Mouse (Mus musculus): ENCODE data around the gene Pmepa1.

Gene Pmepa1

GRCm38 (mm10) chr2:173225906-173226305 lies 50.4 kb downstream of the Pmepa1 start:
- DNase-seq (ENCODE audit: low spot score), result no peak

DNA sequence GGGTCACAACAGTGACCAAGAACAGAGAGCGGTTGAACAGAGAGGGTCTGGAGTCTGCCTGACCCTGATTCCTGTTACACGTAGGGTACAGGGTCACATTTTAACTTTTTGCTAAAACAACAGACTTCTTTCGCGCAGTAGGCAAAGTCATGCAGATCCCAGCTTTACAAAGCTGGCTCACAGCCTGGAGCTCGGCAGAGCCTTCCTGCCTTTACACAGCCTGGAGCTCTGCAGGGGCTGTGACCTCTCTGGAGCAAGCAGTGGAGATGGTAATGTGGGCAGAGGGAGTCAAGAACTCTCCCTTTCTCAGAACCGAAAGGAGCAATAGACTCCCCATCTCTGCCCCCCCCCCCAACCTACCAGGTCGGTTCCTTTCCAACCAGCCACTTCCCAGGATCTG lies 51.5 kb downstream of the Pmepa1 start:
- no peak for DNase-seq (ENCODE audit: low spot score)

DNA sequence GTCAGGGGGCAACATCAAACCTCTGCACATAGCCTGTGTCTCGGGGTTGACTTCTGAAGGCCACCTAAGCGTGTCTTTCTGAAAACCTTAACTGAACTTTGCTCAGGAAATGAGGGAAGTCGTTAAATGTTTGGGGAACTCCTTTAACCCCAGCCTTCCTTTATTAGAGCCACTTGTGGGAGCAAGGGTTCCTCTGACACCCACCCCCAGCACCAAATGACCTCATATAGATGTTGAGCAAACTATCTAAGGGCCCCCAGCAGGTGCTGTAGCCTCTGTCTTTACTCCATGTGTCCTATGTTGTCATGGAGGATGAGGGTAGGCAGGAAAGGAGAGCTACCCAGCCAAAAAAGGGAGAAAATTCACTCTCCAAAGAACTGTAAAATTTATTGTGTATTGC lies 52.2 kb downstream of the Pmepa1 start:
- DNase-seq (ENCODE audit: low spot score), result no peak

GRCm38 (mm10) chr2:173223496-173223895 lies 52.8 kb downstream of the Pmepa1 start:
- DNase-seq (ENCODE audit: low spot score), result no peak

- no peak for DNase-seq (ENCODE audit: low spot score)
These were observed 55.6 kb downstream of the Pmepa1 start for GRCm38 (mm10) chr2:173220754-173221153.

- peak; percentile 69 for DNase-seq (ENCODE audit: low spot score)
These were observed 56.9 kb downstream of the Pmepa1 start for GRCm38 (mm10) chr2:173219256-173219954.

GRCm38 (mm10) chr2:173218416-173219141 lies 57.8 kb downstream of the Pmepa1 start, which contains the start of gene Zbp1:
TSS of gene Zbp1 (minus strand) at chr2:173218923.
- DNase-seq (ENCODE audit: low spot score), result no peak

DNA sequence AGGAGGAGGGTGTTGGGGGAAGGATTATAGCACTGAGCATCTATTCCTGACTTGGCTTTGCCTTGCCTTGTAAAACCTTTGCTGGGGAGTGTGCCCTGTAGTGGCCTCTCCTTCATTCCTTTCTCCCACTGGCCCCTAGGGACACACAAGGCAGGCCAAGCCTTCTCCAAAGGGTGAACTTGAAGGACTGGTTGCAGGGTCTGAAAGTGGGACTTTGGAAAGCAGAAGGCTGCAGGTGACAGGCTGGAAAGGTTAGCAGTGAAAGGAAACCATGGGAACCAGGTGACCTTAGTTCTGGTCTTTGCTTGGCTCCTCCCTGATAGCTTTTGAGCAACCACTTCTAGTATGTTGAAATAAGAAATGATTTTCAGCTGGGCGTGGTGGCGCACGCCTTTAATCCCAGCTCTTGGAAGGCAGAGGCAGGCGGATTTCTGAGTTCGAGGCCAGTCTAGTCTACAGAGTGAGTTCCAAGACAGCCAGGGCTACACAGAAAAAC lies 58.5 kb downstream of the Pmepa1 start:
- no peak for DNase-seq (ENCODE audit: low spot score)

DNA sequence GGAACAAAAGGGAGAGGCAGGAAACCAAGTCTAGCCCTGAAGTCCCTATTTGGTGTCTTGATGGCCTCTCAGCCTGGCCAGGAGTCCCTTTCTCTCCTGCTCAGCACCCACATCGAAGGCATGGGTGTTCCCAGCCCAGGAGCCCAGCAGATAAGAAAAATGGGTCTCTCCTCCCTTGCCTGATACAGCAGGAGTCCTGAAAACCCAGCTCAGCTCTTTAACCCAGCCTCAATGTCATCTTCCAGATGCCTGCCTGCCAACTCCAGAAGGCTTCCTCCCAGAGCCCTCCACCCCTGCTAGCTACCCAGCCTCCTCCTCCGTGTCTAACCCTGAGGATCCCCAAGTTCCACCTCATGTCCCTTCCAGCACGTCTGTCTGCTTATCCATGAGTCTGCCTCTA lies 59.1 kb downstream of the Pmepa1 start:
- no peak for DNase-seq (ENCODE audit: low spot score)

DNA sequence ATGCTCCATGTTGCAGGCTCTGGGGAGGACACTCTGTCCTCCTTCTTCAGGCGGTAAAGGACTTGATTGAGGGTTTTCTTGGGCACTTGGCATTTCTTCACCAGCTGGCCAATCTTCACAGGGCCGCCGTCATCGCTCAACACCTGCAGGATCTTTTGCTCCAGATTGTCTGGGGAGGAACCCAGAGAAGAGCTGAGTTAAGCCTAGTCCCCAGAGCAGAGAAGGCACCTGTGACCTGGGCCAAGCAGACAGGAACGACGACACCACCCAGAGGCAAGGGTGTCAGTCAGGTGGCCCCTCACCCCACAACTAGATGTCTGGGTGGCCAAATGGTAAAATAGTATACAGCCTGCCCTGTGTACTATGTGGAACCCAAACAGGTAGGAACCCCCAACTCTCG lies 59.5 kb downstream of the Pmepa1 start:
- DNase-seq (ENCODE audit: low spot score), result no peak

DNA sequence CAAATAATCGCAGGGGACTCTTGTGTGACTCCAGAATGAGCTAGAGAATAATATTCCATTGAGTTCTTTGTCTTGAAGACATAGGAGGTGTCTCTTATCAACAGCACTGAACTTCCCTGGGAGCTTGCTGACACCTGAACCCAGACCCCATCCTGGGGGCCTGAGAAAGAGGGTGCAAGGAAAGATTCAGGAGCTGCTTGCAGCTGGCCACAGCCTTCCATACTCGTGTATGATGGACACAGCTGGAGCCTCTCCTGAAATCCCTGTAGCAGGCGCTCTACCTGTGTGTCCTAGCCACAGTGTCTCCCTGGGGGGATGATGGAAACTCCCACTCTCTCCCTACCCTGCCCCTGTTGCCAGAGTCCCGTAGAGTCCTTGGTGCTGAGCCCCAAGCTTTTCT lies 64.1 kb downstream of the Pmepa1 start:
- peak; percentile 2 for DNase-seq (ENCODE audit: low spot score)

DNA sequence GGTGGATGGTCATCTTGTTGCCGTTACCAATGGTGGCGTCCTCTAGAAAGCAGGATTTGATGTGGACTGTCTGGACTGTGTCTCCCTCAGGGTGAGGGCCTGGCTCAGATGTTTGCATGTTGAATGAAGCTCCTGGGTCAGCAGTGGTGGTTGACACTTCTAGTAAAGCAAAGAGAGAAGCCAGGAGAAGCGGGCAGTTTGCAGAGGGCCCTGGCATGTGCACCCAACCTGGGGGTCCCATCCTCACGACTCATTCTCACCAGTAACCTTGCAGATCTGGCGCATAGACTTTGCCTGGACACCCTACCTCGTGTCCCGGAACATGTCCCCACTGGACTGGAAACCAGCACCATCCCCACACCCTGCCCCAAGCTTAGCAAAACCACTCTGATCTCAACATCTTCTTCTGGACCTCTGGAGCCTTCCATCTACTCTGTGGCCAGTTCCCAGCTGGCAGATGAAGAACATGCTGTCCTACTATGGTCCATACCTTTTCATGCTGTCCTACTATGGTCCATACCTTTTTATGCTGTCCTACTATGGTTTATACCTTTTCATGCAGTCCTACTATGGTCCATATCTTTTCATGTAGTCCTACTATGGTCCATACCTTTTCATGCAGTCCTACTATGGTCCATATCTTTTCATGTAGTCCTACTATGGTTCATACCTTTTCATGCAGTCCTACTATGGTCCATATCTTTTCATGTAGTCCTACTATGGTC lies 67.1 kb downstream of the Pmepa1 start:
- DNase-seq (ENCODE audit: low spot score), result peak; percentile 4

DNA sequence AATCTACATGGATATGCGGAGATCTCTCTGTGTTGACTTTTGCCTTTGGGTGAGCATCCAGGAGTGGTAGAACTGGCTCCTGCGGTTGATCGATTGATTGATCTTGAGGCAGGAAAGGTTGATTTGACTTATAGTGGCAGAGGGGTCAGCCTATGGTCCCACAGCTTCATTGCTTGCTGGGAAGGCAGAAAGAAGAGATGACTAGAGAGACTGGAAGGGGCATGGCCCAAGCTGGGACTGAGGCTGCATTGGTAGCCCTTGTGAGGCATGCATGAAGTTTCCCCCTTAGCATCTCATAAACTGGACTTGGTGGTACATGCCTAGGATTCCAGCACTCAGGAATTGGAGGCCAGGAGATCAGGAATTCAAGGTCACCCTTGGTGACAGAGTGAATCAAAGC lies 69.3 kb downstream of the Pmepa1 start:
- DNase-seq (ENCODE audit: low spot score), result peak; percentile 1

GRCm38 (mm10) chr2:173205563-173206099 lies 70.7 kb downstream of the Pmepa1 start:
- peak; percentile 2 for DNase-seq (ENCODE audit: low spot score)

- DNase-seq (ENCODE audit: low spot score), result peak; percentile 2
These were observed 71.7 kb downstream of the Pmepa1 start for GRCm38 (mm10) chr2:173204671-173205070.

DNA sequence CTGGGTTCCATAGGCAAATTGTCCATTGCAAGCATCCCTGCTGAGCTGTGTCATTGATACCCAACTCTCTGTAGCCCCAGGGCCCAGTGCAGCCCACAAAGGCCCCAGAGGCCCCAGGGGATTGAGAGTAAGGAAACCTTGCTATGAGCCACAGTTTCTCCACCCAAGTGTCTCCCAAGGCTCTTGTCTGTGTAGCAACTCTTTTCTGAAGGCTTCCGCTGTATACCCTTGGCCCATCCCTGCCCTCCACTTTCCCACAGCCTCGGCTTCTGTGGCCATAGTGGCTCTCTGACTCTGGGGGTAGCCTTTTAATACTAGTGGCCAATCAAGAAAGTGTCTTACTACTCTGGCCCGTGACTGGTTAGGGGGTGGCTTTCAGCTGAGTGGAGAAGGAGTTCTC lies 72.6 kb downstream of the Pmepa1 start:
- DNase-seq (ENCODE audit: low spot score), result no peak

DNA sequence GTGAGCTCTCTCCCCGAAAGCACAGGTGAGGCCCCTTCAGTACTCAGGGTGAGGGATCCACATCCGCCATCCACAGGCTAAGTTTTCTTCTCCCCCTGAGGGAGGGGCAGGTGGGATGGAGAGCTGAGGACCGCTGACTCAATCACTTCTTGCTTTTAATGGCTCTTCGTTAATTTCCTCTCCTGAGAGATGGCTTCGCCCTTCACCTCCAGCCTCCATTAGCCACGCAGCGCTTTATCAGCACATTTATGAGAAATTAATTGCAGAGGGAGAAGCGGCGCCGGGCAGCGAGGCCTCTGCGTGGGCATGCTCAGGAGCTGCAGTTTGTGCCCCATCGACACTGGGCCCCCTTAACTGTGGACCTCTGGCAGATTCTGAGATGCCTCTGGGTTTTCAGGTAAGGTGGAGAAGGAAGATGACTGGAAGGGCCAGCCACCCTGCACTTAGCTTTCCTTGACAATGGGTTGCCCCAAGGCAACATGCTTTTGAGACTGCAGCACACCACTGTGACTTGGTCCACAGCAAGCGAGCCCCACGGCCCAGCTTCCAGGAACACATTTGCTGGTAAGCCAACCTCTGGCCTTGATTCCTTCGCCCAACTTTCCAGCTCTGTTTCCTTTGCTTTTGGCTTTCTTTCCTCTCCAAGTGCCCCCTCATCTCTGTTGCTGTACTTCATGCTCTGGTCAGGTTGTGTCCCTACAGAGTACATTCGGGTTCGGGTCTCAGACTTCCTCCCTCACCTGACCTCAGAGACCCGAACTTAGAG lies 73.2 kb downstream of the Pmepa1 start:
- DNase-seq (ENCODE audit: low spot score), result peak; percentile 2

DNA sequence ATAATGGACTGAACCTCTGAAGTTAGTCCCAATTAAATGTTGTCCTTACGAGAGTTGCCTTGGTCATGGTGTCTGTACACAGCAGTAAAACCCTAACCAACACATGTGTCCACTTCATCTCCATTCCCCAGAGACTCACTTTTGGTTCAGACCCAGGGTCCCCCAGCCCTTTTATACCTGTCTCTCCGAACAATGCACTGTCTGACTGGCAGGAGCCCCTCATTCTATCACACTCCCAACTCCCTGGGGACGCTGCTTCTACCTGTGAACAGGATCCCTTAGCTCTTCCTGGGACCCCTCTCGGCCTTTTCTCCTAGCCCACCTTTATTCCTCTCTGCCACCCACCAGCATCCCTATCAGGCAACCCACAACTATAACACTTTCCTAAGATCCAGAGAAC lies 81.5 kb downstream of the Pmepa1 start:
- DNase-seq (ENCODE audit: low spot score), result peak; percentile 0

DNA sequence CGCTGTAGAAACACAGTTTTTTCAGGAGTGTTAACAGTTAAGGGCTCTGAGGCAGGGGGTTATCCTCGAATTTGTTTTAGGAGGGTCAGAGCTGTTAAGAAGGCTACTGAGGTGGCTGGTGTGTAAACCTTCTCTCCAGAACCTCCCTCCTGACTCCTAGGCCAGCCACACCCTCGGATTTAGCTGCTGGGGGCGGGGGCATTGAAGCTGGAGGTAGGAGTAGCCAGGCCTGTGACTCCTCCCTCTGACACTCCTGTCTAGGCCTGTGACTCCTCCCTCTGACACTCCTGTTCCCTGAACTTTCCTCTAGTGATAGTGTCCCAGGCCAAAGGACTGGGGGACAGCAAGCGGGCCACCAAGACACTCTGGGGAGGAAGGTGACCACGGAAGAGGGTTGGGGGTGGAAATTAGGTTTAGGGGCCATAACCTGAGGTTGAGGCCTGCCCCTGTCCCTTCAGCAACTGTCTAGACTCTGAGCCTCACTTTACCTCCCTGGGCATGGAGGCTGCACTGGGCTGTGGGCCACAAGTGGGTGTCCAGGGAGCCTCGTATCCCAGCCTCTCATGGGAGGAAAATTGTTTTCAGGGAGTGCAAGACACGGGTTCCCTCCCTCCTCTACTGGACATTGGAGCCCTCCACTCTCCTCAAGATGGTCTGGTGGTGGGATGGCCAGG lies 89.0 kb downstream of the Pmepa1 start:
- DNase-seq (ENCODE audit: low spot score), result no peak

DNA sequence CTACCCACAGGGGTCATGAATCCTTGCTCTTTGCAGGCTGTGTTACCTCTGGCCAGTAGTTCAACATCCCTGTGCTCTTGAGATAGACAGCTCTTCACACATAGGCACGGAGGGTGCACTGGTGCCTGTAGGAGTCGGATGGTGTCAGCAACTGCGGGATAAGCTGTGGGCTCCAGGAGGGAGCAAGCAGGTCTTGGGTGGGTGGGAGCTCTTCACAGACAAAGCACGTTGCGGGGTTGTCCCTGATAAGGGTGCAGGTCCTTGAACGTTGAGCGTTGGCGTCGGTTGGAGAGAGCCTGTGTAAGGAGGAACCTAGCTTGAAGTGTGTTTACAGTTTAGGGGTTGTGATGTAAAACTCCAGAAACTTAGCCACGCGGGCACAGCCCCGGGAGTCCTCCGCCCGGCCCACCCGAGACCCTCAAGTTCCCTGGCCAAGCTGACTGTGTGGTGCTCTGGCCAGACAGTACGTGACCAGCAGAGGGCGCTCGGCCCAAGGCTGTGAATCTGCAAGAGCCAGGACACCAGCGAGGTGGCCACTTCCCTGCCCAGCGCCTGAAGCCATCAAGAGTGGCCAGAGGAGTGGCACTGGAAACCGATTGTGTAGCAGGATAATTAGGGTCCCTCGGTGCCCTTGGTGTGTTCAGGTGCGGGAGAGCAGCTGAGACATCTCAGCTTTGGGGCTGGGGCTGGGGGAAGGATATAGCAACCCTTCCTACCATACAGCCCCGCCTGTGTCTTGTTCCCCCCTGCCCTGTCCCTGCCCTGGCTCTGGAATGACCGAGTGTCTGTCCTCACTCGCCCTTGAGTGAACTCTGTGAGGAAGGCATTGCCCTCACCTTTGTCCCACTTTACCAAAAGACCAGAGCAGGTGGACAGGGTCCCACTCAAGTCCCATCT lies 90.0 kb downstream of the Pmepa1 start:
- DNase-seq (ENCODE audit: low spot score), result peak; percentile 94
